Mouse (Mus musculus): ENCODE measurements around the gene Cd81. TPM values are rescaled to one million over a fixed set of nuclear protein-coding genes. Genes with fewer than 3 reads are reported as not detected.

Gene Cd81
- total RNA-seq, 2 experiments from 2014 or later, result 344 to 359 TPM

- intact Hi-C loops (cut with DNase I), result no loop called here
- peak in 1 of 2 experiments; percentile 22 for DNase-seq (ENCODE audit: extremely low spot score in 1 of 2, low spot score in 2 of 2)
Observed at GRCm38 (mm10) chr7:143016424-143017142, 36.0 kb upstream of the Cd81 start.

DNA sequence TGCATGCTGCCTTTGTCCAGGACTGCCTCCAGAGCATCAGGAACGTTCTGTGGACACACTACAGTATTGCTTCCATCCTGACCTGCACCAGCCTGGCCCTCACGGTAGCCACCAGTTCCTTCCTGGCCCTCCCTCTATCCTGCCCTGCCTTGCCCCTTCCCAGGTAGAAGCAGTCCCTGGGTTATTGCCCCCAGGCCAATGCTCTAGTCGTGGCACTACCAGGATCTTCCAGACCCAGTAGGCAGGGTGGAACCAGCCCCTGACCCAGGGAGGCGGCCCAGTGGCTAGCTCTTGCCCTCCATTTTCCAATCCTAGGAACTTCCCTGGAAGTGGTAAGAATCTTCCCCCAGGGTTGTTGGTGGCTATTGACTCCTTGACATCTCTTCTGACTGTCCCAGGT, 35.4 kb upstream of the Cd81 start:
- intact Hi-C loops (cut with DNase I), result no loop called here
- DNase-seq (ENCODE audit: extremely low spot score in 1 of 2, low spot score in 2 of 2), result no peak

- intact Hi-C loops (cut with DNase I), result no loop called here
- no peak for DNase-seq (ENCODE audit: extremely low spot score in 1 of 2, low spot score in 2 of 2)
Observed at GRCm38 (mm10) chr7:143020040-143020439, 32.5 kb upstream of the Cd81 start.

GRCm38 (mm10) chr7:143020764-143021163, 31.8 kb upstream of the Cd81 start:
- intact Hi-C loops (cut with DNase I), result no loop called here
- DNase-seq (ENCODE audit: extremely low spot score in 1 of 2, low spot score in 2 of 2), result no peak

- intact Hi-C loops (cut with DNase I), result no loop called here
- DNase-seq (ENCODE audit: extremely low spot score in 1 of 2, low spot score in 2 of 2), result no peak
Observed at GRCm38 (mm10) chr7:143021356-143022164, 31.0 kb upstream of the Cd81 start.

GRCm38 (mm10) chr7:143023499-143023898, 29.0 kb upstream of the Cd81 start:
- no peak for DNase-seq (ENCODE audit: extremely low spot score in 1 of 2, low spot score in 2 of 2)
- intact Hi-C loops (cut with DNase I), result no loop called here

- no peak for DNase-seq (ENCODE audit: extremely low spot score in 1 of 2, low spot score in 2 of 2)
- intact Hi-C loops (cut with DNase I), result no loop called here
Observed at GRCm38 (mm10) chr7:143024293-143024692, 28.2 kb upstream of the Cd81 start.

DNA sequence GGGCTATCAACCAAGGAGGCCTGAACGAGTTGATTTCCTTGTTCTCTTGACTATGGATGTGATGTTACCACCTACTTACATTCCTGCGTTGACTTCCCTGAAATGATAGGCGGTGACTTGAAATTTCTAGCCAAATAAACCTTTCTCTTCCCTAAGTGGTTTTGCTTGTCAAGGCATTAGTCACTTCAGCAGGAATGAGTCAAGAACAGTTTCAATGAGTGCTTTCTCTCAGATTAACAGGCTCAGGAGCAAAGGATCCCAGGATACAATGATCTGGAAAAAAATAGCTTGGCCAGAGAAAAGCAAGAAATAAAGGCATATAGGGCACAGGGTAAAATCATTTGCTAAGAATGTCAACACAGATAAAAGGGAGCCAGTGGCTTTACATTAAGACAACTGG, 27.0 kb upstream of the Cd81 start:
- intact Hi-C loops (cut with DNase I), result no loop called here
- DNase-seq (ENCODE audit: extremely low spot score in 1 of 2, low spot score in 2 of 2), result no peak

GRCm38 (mm10) chr7:143027196-143027595, 25.3 kb upstream of the Cd81 start:
- DNase-seq (ENCODE audit: extremely low spot score in 1 of 2, low spot score in 2 of 2), result no peak
- intact Hi-C loops (cut with DNase I), result no loop called here

DNA sequence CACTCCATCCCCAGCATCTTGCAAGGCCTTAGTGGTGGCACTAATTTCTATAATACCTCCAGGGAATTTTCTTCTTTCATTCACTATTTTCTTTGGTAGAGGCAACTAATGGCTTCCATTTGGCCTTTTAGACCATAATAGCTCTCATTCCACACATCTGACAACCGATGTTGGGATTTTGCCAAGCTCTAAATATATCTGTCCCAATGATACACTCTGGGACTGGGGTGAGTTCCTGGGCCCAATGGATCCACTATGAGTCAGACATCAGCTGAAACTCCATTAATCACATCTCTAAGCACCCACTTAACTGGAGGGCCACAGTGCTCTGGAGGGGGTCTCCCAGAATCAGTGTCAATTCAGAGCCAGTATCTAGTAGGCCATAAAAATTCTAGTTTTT, 20.7 kb upstream of the Cd81 start:
- intact Hi-C loops (cut with DNase I), result no loop called here
- no peak for DNase-seq (ENCODE audit: extremely low spot score in 1 of 2, low spot score in 2 of 2)

DNA sequence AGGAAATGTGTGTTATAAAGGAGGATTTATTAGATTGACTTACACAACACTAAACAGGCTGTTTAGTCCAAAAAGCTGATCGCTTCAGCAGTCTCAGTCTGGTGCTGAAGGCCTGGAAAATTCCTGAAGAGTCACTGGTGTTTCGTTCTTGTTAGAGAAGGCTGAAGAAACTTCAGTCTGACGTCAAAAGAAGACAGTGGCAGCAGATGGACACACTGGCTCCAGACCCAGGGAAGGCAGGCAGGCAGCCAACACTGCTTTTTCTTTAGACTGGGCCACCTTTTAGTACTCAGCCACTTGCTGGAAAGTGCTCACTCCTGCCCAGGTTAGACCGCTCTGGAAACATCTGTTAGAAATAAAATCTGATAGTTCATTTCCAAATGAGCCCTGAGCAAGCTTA, 19.0 kb upstream of the Cd81 start:
- peak in 1 of 2 experiments; percentile 37 for DNase-seq (ENCODE audit: extremely low spot score in 1 of 2, low spot score in 2 of 2)
- intact Hi-C loops (cut with DNase I), result no loop called here

GRCm38 (mm10) chr7:143034112-143034511, 18.4 kb upstream of the Cd81 start:
- intact Hi-C loops (cut with DNase I), result no loop called here
- DNase-seq (ENCODE audit: extremely low spot score in 1 of 2, low spot score in 2 of 2), result no peak

- intact Hi-C loops (cut with DNase I), result no loop called here
- DNase-seq (ENCODE audit: extremely low spot score in 1 of 2, low spot score in 2 of 2), result no peak
Observed at GRCm38 (mm10) chr7:143034519-143035450, 17.8 kb upstream of the Cd81 start.

DNA sequence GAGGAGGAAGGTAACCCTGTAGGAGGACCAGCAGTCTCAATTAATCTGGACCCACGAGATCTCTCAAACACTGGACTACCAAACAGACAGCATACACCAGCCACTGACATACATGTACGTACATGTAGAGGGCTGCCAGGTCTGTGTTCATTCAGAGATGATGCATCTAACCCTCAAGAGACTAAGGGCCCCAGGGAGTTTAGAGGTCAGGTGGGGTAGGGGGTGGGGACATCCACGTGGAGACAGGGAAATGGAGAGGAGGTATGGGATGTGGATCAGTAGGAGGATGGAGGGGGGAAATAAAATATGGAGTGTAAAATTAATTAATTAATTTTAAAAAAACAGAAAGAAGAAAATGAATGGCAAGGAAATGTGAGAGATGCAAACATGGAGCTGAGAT, 15.8 kb upstream of the Cd81 start:
- intact Hi-C loops (cut with DNase I), result no loop called here

DNA sequence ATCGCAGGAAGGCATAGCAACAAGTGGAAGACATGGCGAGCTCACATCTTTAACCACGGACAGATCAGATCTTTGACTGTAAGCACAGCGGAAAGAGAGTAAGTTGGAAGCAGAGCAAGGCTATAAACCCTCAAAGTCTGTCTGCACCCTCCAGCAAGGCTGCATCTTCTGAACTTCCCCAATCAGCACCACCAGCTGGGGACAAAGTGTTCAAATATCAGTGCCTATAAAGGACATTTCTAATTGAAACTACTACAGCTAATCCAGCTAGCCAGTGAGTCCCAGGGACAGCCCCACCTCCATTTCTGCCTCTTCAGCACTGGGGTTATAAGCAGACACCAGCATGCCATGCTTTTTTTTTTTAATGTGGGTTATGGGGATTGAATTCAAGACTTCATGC, 15.2 kb upstream of the Cd81 start:
- DNase-seq (ENCODE audit: extremely low spot score in 1 of 2, low spot score in 2 of 2), result no peak
- intact Hi-C loops (cut with DNase I), result no loop called here

More for the DNA sequence above, 15.8 kb upstream of the Cd81 start:
- no peak for DNase-seq (ENCODE audit: extremely low spot score in 1 of 2, low spot score in 2 of 2)

DNA sequence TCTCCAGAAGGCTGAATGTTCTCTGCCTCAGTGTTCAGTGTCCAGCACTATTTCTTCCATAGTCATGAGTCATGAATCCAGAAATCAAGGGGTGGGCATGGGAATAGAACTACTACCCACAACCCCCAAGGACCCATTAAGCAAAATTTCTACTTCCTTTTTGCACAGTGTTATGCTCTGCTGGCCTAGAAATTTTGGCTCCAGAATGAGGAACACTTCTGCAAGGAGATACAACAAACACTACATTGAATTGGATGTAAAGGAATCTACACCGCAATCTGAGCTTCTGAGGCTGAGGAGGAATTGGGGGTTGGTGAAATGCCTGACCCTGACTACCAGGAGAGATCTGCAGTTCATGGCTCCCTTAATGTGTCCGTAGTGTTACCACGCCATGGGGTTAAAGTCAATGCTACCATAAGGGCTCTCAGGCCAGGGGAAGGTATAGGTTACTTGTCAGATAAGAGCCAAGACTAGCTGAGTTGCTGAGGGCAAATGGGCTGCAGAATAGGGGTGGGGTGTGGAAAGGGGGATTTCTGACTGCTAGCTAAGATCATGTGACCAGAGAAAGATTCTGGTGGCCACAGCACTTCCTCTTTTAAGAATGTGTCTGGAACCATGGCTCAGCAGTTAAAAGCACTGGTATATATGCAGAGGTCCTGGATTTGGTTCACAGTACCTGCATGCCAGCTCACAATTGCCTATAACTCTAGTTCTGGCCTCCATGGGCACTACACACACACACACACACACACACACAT, 14.2 kb upstream of the Cd81 start:
- DNase-seq (ENCODE audit: extremely low spot score in 1 of 2, low spot score in 2 of 2), result no peak
- intact Hi-C loops (cut with DNase I), result no loop called here

GRCm38 (mm10) chr7:143040561-143040960, 12.0 kb upstream of the Cd81 start:
- no peak for DNase-seq (ENCODE audit: extremely low spot score in 1 of 2, low spot score in 2 of 2)
- intact Hi-C loops (cut with DNase I), result no loop called here

DNA sequence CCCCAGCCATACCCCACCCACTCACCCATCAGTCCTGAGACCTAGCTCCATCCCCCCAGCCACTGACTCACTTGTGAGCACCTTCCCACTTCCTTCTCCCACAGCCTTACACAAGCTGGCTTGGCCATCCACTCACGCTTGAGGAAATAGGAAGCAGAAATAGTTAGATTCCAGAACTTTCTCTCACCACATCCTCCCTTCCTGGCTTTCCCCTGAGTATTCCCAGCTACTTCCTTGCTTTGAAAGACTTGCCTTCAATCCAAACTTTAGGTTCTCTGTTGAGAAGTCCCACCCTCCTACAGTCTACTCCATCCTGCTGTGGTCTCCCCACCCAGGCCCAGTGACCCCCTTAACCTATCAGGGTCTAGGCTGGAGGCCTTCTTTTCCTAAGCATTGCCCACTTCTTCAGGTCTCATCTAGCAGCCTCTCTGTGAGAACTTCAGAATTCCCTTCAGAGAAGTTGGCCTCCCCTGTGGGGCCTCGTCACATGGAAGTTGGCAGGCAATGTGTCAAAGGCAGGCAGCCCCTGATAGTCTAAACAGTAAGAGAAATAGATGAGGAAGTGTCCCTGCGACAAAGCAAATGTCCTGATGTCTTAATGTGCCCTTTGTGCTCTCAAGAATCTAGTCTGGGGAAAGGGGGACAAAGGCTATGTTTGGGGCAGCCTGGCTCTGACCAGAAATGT, 11.3 kb upstream of the Cd81 start:
- no peak for DNase-seq (ENCODE audit: extremely low spot score in 1 of 2, low spot score in 2 of 2)
- intact Hi-C loops (cut with DNase I), result no loop called here
